Mouse (Mus musculus) myocyte (in vitro differentiated cells): Measurements from ENCODE around the gene Dysf. TPM values are rescaled to one million over a fixed set of nuclear protein-coding genes. Genes with fewer than 3 reads are reported as not detected.

Experiments used
- H3K27me3 ChIP-seq: one replicate; pipeline ENCODE4 v1.6.1; 2011; ENCODE audit not compliant: control insufficient read depth, insufficient read depth, insufficient read length
- H3K36me3 ChIP-seq: one replicate; pipeline ENCODE4 v1.6.1; 2011; ENCODE audit not compliant: control insufficient read depth, insufficient read depth
- H3K4me2 ChIP-seq: one replicate; pipeline ENCODE4 v1.6.1; 2011; ENCODE audit warnings: low read depth, control low read depth
- H3K4me3 ChIP-seq: one replicate; pipeline ENCODE4 v1.5.1; 2011; ENCODE audit warnings: mild to moderate bottlenecking, control low read depth, moderate library complexity
- H3K79me2 ChIP-seq: one replicate; pipeline ENCODE4 v1.6.1; 2011; ENCODE audit not compliant: control insufficient read depth, insufficient read depth
- H3ac ChIP-seq: one replicate; pipeline ENCODE4 v1.6.1; 2011; ENCODE audit not compliant: control insufficient read depth, insufficient read length
- CEBPB ChIP-seq: IDR thresholded peaks from 2 replicates; pipeline ENCODE4 v1.6.1; 2011; ENCODE audit warnings: mild to moderate bottlenecking, moderate library complexity; ENCODE audit not compliant: poor library complexity, insufficient read depth, severe bottlenecking
- E2F4 ChIP-seq: IDR thresholded peaks from one replicate; pipeline ENCODE4 v1.6.1; 2011; ENCODE audit warnings: mild to moderate bottlenecking, control low read depth, moderate library complexity; ENCODE audit not compliant: insufficient read depth
- MAX ChIP-seq: IDR thresholded peaks from one replicate; pipeline ENCODE4 v1.6.1; 2011; ENCODE audit warnings: low read depth, mild to moderate bottlenecking, control low read depth
- MYOD1 ChIP-seq, 3 experiments: IDR thresholded peaks; one replicate each; pipeline ENCODE4 v1.6.1; 2011; ENCODE audit warnings: control low read depth in 2 of 3, low read depth in 2 of 3, mild to moderate bottlenecking in 2 of 3, moderate library complexity in 1 of 3; ENCODE audit not compliant: insufficient read length in 2 of 3, control insufficient read depth in 1 of 3
- MYOG ChIP-seq, 3 experiments: IDR thresholded peaks; one replicate each; pipeline ENCODE4 v1.6.1; 2011; ENCODE audit warnings: control low read depth in 2 of 3, low read depth in 2 of 3, mild to moderate bottlenecking in 2 of 3; ENCODE audit not compliant: insufficient read length in 2 of 3, control insufficient read depth in 1 of 3, insufficient read depth in 1 of 3
- POLR2A ChIP-seq: IDR thresholded peaks from one replicate; pipeline ENCODE4 v1.6.1; 2011; ENCODE audit warnings: low read depth, mild to moderate bottlenecking, control low read depth, moderate library complexity; ENCODE audit not compliant: insufficient read length
- POLR2AphosphoS2 ChIP-seq: IDR thresholded peaks from one replicate; pipeline ENCODE4 v1.6.1; 2011; ENCODE audit warnings: low read depth, control low read depth; ENCODE audit not compliant: insufficient read length
- REST ChIP-seq: IDR thresholded peaks from one replicate; pipeline ENCODE4 v1.6.1; 2011; ENCODE audit warnings: mild to moderate bottlenecking, control low read depth, moderate library complexity; ENCODE audit not compliant: insufficient read depth, insufficient read length
- SRF ChIP-seq: IDR thresholded peaks from one replicate; pipeline ENCODE4 v1.6.1; 2011; ENCODE audit warnings: low read depth; ENCODE audit not compliant: control insufficient read depth, insufficient read length
- TCF12 ChIP-seq: IDR thresholded peaks from one replicate; pipeline ENCODE4 v1.6.1; 2011; ENCODE audit warnings: mild to moderate bottlenecking, control low read depth; ENCODE audit not compliant: poor library complexity, insufficient read depth, severe bottlenecking
- TCF3 ChIP-seq: IDR thresholded peaks from one replicate; pipeline ENCODE4 v1.6.1; 2011; ENCODE audit warnings: low read depth, control low read depth; ENCODE audit not compliant: insufficient read length
- USF1 ChIP-seq: IDR thresholded peaks from one replicate; pipeline ENCODE4 v1.6.1; 2011; ENCODE audit warnings: low read depth, mild to moderate bottlenecking, control low read depth, moderate library complexity
- polyA plus RNA-seq: library from polyadenylated mRNA; unstranded; fragments of >200 nt; fragmentation: generic; extraction: Trizol; gene quantifications from one replicate; pipeline ENCODE4 v1.2.1, GENCODE M21; 2012; ENCODE audit warnings: missing spikeins

Dysf gene
- polyA plus RNA-seq, 1 experiment, result 35.5 TPM

DNA sequence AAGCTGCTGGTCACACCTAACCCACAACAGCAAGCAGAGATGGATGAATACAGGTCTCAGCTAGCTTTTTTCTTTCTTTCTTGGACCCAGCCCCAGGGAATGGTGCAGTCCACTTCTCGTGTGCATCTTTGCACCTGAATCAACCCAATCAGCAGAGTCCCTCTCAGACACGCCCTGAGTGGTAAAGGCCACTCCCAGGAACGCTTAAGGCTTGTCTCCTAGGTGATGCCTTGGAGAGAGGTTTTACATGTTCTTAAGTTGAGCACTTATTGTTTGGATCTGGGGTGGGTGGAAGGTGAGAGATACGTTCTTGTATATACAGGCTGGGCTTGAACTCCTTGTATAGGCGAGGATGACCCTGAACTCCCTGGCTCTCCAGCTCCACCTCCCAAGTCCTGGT lies 54.2 kb downstream of the Dysf start:
- H3K27me3 ChIP-seq, result no peaks in the 10 kb centered on the region
- H3K4me2 ChIP-seq, result no peak overlapping the region

DNA sequence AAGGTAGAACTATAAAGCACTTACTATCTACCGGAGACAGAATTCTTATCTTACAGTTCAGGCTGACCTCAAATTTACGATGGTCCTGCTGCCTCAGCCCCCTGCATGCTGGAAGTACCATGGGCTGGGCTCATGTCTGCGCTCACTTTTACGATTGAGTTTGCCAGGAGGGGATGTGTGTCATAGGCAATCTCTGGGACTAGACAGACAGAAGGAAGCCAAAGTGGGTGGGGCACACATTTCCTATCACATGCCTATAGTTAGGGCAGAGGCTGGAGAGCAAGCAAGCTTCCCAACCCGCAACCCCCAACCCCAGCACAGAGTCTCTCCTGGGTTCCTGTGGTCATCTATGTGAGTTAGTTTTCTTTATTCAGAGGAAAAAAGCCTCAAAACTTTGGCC lies 59.8 kb downstream of the Dysf start:
- Histone ChIP-seq H3K4me2 (no peak overlapping the region), H3K4me3 (no peak overlapping the region), H3K27me3 (no peaks in the 10 kb centered on the region), H3ac (no peak overlapping the region), H3K79me2 (no peaks in the 10 kb centered on the region), H3K36me3 (no peaks in the 10 kb centered on the region)
- no peak for TF ChIP-seq E2F4
- TF ChIP-seq TCF12, result no peak
- no peak for TF ChIP-seq USF1
- no peak for TF ChIP-seq MAX
- TF ChIP-seq MYOG (IDR thresholded peaks at IDR 0.05; ENCODE audit: control insufficient read depth in 1 of 3, insufficient read depth in 1 of 3, insufficient read length in 2 of 3, low read depth in 2 of 3), result no peak
- TF ChIP-seq SRF, result no peak
- no peak for TF ChIP-seq POLR2A
- TF ChIP-seq TCF3, result no peak

More for the DNA sequence above, 54.2 kb downstream of the Dysf start:
- Histone ChIP-seq H3K79me2 (no peaks in the 10 kb centered on the region), H3K4me3 (no peak overlapping the region), H3K36me3 (no peaks in the 10 kb centered on the region), H3ac (no peak overlapping the region)
- TF ChIP-seq MYOG (IDR thresholded peaks at IDR 0.05; ENCODE audit: control insufficient read depth in 1 of 3, insufficient read depth in 1 of 3, insufficient read length in 2 of 3, low read depth in 2 of 3) (no peak), MYOD1 (IDR thresholded peaks at IDR 0.05; ENCODE audit: control insufficient read depth in 1 of 3, insufficient read length in 2 of 3, low read depth in 2 of 3) (no peak), USF1 (no peak), SRF (no peak), MAX (no peak), TCF12 (no peak), REST (no peak), POLR2A (no peak)

DNA sequence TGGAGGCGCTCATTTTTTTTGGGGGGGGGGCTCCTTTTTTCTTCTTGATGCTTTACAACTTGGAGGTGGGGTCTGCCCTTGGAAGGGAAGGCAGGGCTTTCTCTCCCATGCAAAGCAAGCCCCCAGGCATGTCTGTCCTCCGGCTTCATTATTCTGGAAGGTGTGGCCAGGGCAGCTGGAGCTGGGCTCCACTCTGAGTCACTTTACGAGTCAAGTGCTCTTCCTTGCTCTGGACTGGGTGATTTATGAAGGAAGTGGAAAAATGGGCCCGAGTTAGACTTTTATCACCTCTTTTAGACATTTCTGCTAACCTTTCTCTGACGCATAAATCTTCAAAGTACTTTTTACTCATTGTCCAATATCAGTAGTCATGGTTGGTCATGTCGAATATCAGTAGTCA lies 61.9 kb downstream of the Dysf start:
- H3K4me3 ChIP-seq, result no peak overlapping the region

DNA sequence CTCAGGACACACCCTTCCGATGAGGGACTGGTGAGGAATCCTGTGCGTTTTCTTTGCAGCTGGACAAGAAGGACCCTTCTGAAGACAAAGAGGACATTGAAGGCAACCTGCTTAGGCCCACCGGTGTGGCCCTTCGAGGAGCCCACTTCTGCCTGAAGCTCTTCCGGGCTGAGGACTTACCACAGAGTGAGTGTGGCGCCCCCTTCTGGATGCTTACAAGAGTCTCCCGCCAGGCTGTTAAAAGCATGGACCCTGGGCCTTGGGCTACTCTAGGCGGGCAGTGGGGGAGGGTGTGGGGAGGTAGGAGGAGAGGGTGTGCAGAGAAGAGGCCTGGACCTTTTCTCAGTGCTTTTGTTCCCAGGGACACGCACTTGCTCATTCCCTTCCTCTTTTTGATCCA lies 64.2 kb downstream of the Dysf start:
- Histone ChIP-seq H3K4me3 (no peak overlapping the region), H3ac (no peak overlapping the region), H3K36me3 (no peaks in the 10 kb centered on the region), H3K27me3 (no peaks in the 10 kb centered on the region), H3K4me2 (no peak overlapping the region), H3K79me2 (no peaks in the 10 kb centered on the region)
- no peak for TF ChIP-seq SRF
- no peak for TF ChIP-seq REST
- no peak for TF ChIP-seq E2F4
- no peak for TF ChIP-seq USF1

More for the DNA sequence above, 61.9 kb downstream of the Dysf start:
- Histone ChIP-seq H3K36me3 (no peaks in the 10 kb centered on the region), H3K4me2 (no peak overlapping the region), H3K27me3 (no peaks in the 10 kb centered on the region), H3ac (no peak overlapping the region), H3K79me2 (no peaks in the 10 kb centered on the region)
- no peak for TF ChIP-seq SRF
- TF ChIP-seq POLR2A, result no peak
- TF ChIP-seq TCF3, result no peak
- no peak for TF ChIP-seq MYOG (IDR thresholded peaks at IDR 0.05; ENCODE audit: control insufficient read depth in 1 of 3, insufficient read depth in 1 of 3, insufficient read length in 2 of 3, low read depth in 2 of 3)
- no peak for TF ChIP-seq USF1
- no peak for TF ChIP-seq MYOD1 (IDR thresholded peaks at IDR 0.05; ENCODE audit: control insufficient read depth in 1 of 3, insufficient read length in 2 of 3, low read depth in 2 of 3)
- no peak for TF ChIP-seq MAX
- TF ChIP-seq TCF12, result no peak
- no peak for TF ChIP-seq POLR2AphosphoS2
- TF ChIP-seq REST, result no peak
- TF ChIP-seq CEBPB, result no peak
- no peak for TF ChIP-seq E2F4

DNA sequence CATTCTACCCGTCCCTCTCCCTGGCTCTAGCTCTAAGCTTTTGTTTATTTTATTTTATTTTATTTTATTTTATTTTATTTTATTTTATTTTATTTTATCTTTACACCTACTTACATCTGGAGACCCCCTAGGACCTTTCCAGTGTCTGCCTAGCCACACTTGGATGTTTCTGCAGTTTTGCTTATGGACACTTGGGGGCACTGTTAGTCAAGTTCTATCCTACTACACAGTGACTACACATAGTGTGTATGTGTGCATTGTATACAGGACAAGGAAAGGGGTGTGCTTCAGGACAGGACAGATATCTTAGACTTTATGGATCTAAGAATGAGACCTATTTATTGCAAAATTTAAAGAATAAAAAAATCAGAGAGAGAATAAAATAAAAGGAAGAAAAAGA lies 69.8 kb downstream of the Dysf start:
- TF ChIP-seq MYOD1 (IDR thresholded peaks at IDR 0.05; ENCODE audit: control insufficient read depth in 1 of 3, insufficient read length in 2 of 3, low read depth in 2 of 3) (no peak), MYOG (IDR thresholded peaks at IDR 0.05; ENCODE audit: control insufficient read depth in 1 of 3, insufficient read depth in 1 of 3, insufficient read length in 2 of 3, low read depth in 2 of 3) (no peak), MAX (no peak), REST (no peak), TCF12 (no peak), E2F4 (no peak), CEBPB (no peak), TCF3 (no peak), POLR2AphosphoS2 (no peak), USF1 (no peak), SRF (no peak), POLR2A (no peak)
- Histone ChIP-seq H3K79me2 (no peaks in the 10 kb centered on the region), H3K4me3 (no peak overlapping the region), H3K36me3 (peaks cover 7% of the 10 kb centered on the region), H3K4me2 (no peak overlapping the region), H3K27me3 (no peaks in the 10 kb centered on the region), H3ac (no peak overlapping the region)
